Mouse (Mus musculus) liver, embryonic 16.5 days (tissue): ENCODE measurements around the gene Top1. TPM values are rescaled to one million over a fixed set of nuclear protein-coding genes. Genes with fewer than 3 reads are reported as not detected.

ENCODE experiments used
- ATAC-seq: fragments of 200-750 bp; cut with Nextera tagmentation; 2 replicates; pipeline ENCODE4 v1.8.0; 2017; ENCODE audit warnings: low read depth, mild to moderate bottlenecking, moderate number of reproducible peaks, moderate library complexity
- H3K27ac ChIP-seq: fragments of 300-500 bp; sonication (generic); 2 replicates; pipeline ENCODE4 v1.5.1; 2014; ENCODE audit warnings: mild to moderate bottlenecking, low read length
- H3K27me3 ChIP-seq: fragments of 300-500 bp; sonication (generic); 2 replicates; pipeline ENCODE4 v1.6.1; 2014; ENCODE audit warnings: low read depth, low read length, mixed read lengths; ENCODE audit not compliant: control insufficient read depth, insufficient read depth
- H3K36me3 ChIP-seq: fragments of 300-500 bp; sonication (generic); 2 replicates; pipeline ENCODE4 v1.6.1; 2014; ENCODE audit warnings: mild to moderate bottlenecking; ENCODE audit not compliant: control insufficient read depth, insufficient read depth
- H3K4me1 ChIP-seq: fragments of 300-500 bp; sonication (generic); 2 replicates; pipeline ENCODE4 v1.6.1; 2014; ENCODE audit warnings: low read depth, low read length, mixed read lengths; ENCODE audit not compliant: control insufficient read depth
- H3K4me2 ChIP-seq: fragments of 300-500 bp; sonication (generic); 2 replicates; pipeline ENCODE4 v1.6.1; 2014; ENCODE audit warnings: low read depth, low read length, mixed read lengths
- H3K4me3 ChIP-seq: fragments of 300-500 bp; sonication (generic); 2 replicates; pipeline ENCODE4 v1.5.1; 2014; ENCODE audit warnings: low read depth, mild to moderate bottlenecking, low read length
- H3K9ac ChIP-seq: fragments of 300-500 bp; sonication (generic); 2 replicates; pipeline ENCODE4 v1.6.1; 2014; ENCODE audit warnings: low read depth, low read length
- H3K9me3 ChIP-seq: fragments of 300-500 bp; sonication (generic); replicated peaks from 2 replicates; pipeline ENCODE4 v1.6.1; 2016; ENCODE audit warnings: low read length; ENCODE audit not compliant: control insufficient read depth
- WGBS: fragments of 180-500 bp; shearing (Covaris S2); extraction: QIAGEN DNeasy Blood & Tissue Kit; methylation state at CpG from one replicate; pipeline ENCODE4 v1.1.7; 2014; ENCODE audit not compliant: insufficient replicate concordance; 5-methylcytosine and 5-hydroxymethylcytosine counted together
- polyA plus RNA-seq: library from polyadenylated mRNA; unstranded; fragments of >200 nt; fragmentation: Nextera tagmentation; extraction: Ambion mirVana; gene quantifications from 2 replicates; pipeline ENCODE4 v1.2.1, GENCODE M21; 2015

The Top1 gene
- polyA plus RNA-seq, 1 experiment from 2014 or later, result 55.7 TPM

- Histone ChIP-seq H3K9me3 (no peaks in the 10 kb centered on the region), H3K9ac (no peak overlapping the region), H3K27me3 (peaks cover 2% of the 10 kb centered on the region), H3K4me1 (peaks cover 10% of the 10 kb centered on the region), H3K27ac (no peak overlapping the region), H3K4me2 (no peak overlapping the region), H3K36me3 (no peaks in the 10 kb centered on the region), H3K4me3 (no peak overlapping the region)
- ATAC-seq, result peak; percentile 71
- WGBS, result 75% methylated on average over 12 of the region's 12 CpGs
These were observed 16.8 kb upstream of the Top1 start for GRCm38 (mm10) chr2:160628666-160629527.

DNA sequence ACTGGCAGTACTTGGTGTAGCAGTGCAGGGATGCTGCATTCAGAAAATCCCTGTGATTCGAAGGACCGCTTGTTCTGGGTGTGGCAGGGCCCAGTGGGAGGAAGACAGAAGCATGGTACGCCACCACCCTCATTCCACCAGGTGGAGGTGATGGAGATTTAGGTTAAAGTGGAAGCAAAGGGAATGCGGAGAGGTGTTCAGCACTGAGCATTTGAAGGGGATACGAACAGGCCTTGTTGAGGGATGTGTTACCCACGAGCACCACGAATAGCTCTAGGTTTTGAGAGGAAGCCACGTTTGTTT, 16.2 kb upstream of the Top1 start:
- 75% methylated on average over 8 of the region's 8 CpGs for WGBS
- H3K4me1 ChIP-seq, result peaks cover 10% of the 10 kb centered on the region
- H3K4me3 ChIP-seq, result no peak overlapping the region
- ATAC-seq, result no peak
- H3K9ac ChIP-seq, result no peak overlapping the region
- no peak overlapping the region for H3K4me2 ChIP-seq
- peaks cover 2% of the 10 kb centered on the region for H3K27me3 ChIP-seq
- no peaks in the 10 kb centered on the region for H3K9me3 ChIP-seq
- no peak overlapping the region for H3K27ac ChIP-seq
- H3K36me3 ChIP-seq, result no peaks in the 10 kb centered on the region

- ATAC-seq, result peak; percentile 17; the same call in 1 of the 2 replicates
- no peak overlapping the region for H3K27ac ChIP-seq
- WGBS, result 78% methylated on average over 9 of the region's 9 CpGs
These were observed 14.7 kb upstream of the Top1 start for GRCm38 (mm10) chr2:160630872-160631597.

DNA sequence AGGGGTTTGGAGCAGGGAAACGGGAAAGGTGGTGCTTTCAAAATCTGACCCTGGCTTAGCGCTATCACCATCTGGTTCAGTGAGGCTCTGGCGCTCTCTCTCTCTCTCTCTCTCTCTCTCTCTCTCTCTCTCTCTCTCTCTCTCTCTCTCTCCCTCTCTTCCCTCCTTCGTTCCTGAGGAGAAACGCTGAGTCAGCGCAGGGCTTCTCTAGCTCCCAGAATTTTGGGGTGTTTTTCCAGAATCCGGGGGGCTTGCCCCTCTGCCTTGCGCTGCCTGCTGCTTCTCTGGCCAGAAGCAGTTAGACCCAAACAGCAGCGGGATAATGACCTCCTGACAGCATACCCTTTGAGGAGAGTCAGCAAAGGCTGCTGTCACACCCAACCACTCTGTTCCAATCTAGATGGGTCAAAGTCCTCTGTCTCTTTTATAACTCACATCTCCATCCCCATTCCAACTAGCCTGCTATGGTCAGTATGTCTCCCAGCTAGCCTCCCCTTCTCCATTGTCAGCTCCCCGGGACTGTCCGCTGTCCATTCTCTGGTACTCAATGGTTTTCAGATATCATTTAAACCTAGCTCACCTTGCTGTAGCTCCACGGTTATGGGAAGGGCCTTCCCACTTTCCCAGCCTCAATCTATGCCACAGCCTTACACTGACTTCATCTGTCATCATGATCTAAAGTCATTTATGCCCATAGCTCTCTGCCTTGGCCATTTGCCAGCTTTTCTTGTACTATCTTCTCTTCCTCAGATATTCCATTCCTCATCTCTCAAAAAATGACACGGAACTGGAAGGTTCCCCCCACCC, 5.6 kb upstream of the Top1 start:
- no peaks in the 10 kb centered on the region for H3K36me3 ChIP-seq
- no peaks in the 10 kb centered on the region for H3K9me3 ChIP-seq
- no peak for ATAC-seq
- no peak overlapping the region for H3K4me3 ChIP-seq
- H3K27me3 ChIP-seq, result no peaks in the 10 kb centered on the region
- no peak overlapping the region for H3K4me2 ChIP-seq
- H3K9ac ChIP-seq, result no peak overlapping the region
- H3K27ac ChIP-seq, result no peak overlapping the region
- H3K4me1 ChIP-seq, result no peaks in the 10 kb centered on the region; the same call in 1 of the 2 replicates
- WGBS, result 80% methylated on average over 13 of the region's 13 CpGs

More at GRCm38 (mm10) chr2:160630872-160631597, 14.7 kb upstream of the Top1 start:
- no peaks in the 10 kb centered on the region for H3K36me3 ChIP-seq
- H3K4me2 ChIP-seq, result no peak overlapping the region
- no peak overlapping the region for H3K4me3 ChIP-seq
- H3K9me3 ChIP-seq, result no peaks in the 10 kb centered on the region
- H3K27me3 ChIP-seq, result peaks cover 2% of the 10 kb centered on the region
- H3K9ac ChIP-seq, result no peak overlapping the region
- peaks cover 10% of the 10 kb centered on the region for H3K4me1 ChIP-seq

GRCm38 (mm10) chr2:160641176-160641575, 4.5 kb upstream of the Top1 start:
- Histone ChIP-seq H3K27me3 (no peaks in the 10 kb centered on the region), H3K36me3 (no peaks in the 10 kb centered on the region), H3K9me3 (no peaks in the 10 kb centered on the region), H3K4me3 (no peak overlapping the region), H3K9ac (no peak overlapping the region), H3K27ac (no peak overlapping the region), H3K4me1 (peaks cover 4% of the 10 kb centered on the region), H3K4me2 (no peak overlapping the region)
- ATAC-seq, result no peak
- WGBS, result 51% methylated on average over 2 of the region's 2 CpGs

DNA sequence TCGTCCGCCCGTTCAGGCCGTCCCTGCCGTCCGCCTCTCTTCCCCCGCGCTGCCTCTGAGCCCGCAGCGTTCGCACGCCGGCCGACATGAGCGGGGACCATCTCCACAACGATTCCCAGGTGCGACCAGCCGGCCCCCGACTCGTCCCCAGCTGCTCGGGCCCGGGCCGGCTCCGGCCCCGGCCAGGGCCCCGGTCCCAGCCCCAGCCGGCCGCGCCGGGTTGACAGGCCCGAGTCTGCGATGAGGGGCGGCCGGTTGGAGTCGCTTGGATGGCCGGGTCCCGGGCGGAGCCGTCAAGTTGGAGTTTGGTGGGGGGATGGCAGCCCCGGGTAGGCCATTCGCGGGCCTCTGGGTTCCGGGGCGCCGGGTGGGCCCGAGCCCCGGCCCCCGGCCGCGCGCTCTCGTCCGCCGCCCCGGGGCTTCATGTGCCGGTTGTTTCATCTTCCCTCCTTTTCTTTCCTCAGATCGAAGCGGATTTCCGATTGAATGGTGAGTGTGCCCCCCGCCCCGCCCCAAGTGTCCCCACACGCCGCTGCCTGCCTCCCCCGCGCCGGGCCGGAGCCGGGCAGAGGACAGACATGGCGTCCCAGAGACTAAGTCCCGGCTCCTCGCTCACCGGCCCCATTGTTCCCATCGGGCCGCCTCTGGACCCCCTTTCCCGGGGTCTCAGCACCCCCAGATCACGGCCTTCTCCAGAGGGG, 606 bp downstream of the Top1 start:
- Histone ChIP-seq H3K9ac (peak overlapping the region; percentile 96), H3K4me1 (peaks cover 21% of the 10 kb centered on the region), H3K9me3 (no peaks in the 10 kb centered on the region), H3K27ac (peak overlapping the region; percentile 97), H3K4me3 (peak overlapping the region; percentile 81), H3K36me3 (no peaks in the 10 kb centered on the region), H3K27me3 (no peaks in the 10 kb centered on the region), H3K4me2 (peak overlapping the region; percentile 52)
- peak; percentile 32 for ATAC-seq
- WGBS, result 1% methylated on average over 73 of the region's 76 CpGs

GRCm38 (mm10) chr2:160646845-160647178, 1.1 kb downstream of the Top1 start:
- WGBS, result under 1% methylated on average over 17 of the region's 17 CpGs
- no peak for ATAC-seq
- Histone ChIP-seq H3K4me1 (peaks cover 22% of the 10 kb centered on the region), H3K4me3 (peak overlapping the region; percentile 81), H3K27ac (peak overlapping the region; percentile 97), H3K36me3 (no peaks in the 10 kb centered on the region), H3K9me3 (no peaks in the 10 kb centered on the region), H3K4me2 (peak overlapping the region; percentile 52), H3K27me3 (no peaks in the 10 kb centered on the region), H3K9ac (peak overlapping the region; percentile 96)

DNA sequence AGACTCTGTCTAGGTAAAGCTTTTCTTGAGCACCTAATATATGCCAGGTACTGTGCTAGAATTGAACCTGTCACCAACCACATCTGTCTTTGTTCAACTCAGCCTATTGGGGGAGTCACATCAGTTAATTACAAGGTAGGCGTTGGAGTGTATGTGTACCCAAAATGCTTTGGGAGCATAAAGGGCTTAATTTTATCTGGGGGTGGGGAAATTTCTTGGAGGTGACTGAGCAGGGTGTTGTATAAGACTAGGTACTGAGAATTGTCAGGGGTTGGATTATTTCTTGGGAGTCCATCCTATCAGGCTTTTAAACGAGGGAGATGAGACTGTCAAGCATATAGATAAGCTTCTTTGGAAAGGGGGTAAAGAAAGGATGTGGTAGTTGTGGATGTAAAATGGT, 2.4 kb downstream of the Top1 start:
- H3K9me3 ChIP-seq, result no peaks in the 10 kb centered on the region
- H3K36me3 ChIP-seq, result peaks cover 10% of the 10 kb centered on the region
- peak overlapping the region; percentile 63 for H3K9ac ChIP-seq
- H3K4me1 ChIP-seq, result peaks cover 26% of the 10 kb centered on the region
- H3K27ac ChIP-seq, result peak overlapping the region; percentile 71
- 19% methylated on average over 2 of the region's 2 CpGs for WGBS
- H3K4me2 ChIP-seq, result peak overlapping the region; percentile 73
- ATAC-seq, result no peak
- peak overlapping the region; percentile 81 for H3K4me3 ChIP-seq
- H3K27me3 ChIP-seq, result no peaks in the 10 kb centered on the region
